Mouse (Mus musculus) gastrocnemius, adult 18-20 months (tissue): ENCODE data around the gene Megf11. TPM values are rescaled to one million over a fixed set of nuclear protein-coding genes. Genes with fewer than 3 reads are reported as not detected.
A peak's percentile ranks its signal among the peaks of the same experiment; 100 is the strongest.

Source experiments
- DNase-seq: peaks from one replicate; pipeline ENCODE4 v3.0.0; 2021; ENCODE audit warnings: low spot score
- total RNA-seq, 2 experiments: library from RNA; stranded (reverse); gene quantifications; 2 replicates each; pipeline ENCODE4 v1.2.3; 2021

Megf11 gene
- total RNA-seq, 2 experiments from 2014 or later, result 0.45 to 0.59 TPM

DNA sequence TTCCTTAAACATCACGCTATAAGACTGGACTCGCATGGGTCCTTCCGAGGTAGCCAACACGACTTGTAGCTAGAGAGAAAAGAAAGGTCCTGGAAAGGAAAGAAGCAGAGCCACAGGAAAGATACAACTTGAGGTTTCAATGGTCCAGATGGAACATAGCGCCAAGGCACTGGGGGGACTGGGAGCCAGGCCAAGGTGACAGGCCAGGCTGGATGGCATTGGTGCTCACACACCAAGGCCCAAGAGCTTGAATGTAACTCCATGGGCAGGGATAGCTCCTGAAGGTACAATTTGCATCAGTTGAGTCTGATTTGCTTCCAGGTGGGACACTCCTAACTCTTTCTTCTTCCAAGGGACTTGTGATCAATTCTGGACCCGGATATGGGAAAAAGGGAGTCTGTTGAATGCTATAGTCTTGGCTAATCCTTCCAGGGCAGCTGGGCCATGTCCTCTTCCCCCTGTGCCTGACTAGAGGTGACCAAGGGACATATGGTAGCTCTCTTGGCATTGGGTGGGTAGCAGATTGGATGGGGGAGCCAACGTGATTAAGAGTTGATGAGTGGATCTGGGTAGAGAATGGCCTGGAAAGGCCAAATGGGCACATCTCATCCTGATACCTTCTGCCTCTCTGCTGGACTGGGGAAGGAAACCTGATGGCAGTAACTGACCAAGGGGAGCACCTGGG lies 172.6 kb downstream of the Megf11 start:
- DNase-seq, result no peak

DNA sequence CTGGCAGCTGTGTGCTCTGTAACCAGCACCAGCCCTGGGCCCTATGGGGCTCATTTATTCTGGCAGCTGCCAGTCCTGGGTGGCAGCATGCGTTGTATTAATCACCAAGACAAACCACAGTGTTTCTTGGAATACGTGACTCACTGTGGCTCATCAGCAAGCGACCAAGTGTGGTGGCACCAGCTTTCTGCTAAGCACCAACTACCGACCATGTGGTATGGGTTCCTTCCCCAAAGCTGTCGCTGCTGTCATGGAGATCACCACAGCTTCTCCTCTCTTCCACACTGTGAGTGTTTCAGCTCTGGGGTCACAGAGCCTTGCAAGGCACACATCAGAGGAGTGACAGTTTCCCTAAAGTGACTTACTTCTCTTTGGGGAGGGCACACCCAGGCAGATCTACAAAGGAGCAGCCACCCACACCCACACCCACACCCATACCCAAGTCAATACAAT lies 178.9 kb downstream of the Megf11 start:
- DNase-seq, result no peak

DNA sequence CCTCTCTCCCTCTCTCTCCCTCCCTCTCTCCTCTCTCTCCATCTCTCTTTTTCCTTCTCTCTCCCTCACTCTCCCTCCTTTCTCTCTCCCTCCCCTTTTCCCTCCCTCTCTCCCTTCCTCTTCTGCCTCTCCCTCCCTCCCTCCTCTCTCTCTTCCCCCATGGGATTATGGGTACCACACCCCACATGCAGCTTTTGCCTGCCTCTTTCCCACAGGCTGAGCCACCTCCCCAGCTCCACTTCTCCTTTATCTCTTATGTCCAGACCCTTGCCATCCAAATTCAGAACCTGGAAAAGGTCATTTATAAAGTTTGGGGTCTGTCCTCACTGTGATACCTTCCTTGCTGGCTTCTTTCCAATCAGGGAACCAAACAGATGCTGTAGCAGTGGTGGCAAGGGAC lies 180.5 kb downstream of the Megf11 start:
- no peak for DNase-seq

DNA sequence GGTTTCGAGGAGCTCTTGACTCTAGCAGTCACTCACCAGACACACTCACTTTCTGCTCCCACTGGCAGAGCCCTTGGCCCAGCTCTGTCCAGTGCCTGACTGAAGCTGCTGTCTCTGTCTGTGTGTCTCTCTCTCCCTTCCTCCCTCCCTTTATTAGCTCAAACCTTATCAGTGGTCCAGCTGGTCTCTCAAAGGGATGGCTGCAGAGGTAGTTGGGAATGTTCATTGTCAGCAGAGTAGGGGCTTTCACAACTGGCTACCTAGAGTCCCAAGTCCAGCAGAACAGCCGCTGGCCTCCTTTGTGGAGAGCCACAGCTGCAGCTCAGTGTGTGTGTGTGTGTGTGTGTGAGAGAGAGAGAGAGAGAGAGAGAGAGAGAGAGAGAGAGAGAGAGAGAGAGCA lies 180.9 kb downstream of the Megf11 start:
- DNase-seq, result no peak

DNA sequence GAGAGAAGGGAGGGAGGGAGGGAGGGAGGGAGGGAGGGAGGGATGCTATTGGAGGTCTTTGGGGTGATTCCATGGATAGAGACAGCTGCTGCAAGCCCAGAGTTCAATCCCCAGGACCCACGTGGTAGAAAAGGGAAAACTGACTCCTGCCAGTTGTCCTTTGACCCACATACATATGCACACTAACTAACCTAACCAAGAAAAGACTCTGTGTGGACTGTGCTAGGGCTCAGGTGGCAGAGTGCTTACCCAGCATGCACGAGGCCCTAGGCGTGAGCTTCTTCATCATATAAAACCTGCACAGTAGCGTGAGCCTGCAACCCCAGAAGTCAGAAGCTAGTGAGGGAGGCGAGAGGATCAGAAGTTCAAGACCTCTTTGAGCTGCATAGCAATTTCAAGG lies 182.1 kb downstream of the Megf11 start:
- no peak for DNase-seq

DNA sequence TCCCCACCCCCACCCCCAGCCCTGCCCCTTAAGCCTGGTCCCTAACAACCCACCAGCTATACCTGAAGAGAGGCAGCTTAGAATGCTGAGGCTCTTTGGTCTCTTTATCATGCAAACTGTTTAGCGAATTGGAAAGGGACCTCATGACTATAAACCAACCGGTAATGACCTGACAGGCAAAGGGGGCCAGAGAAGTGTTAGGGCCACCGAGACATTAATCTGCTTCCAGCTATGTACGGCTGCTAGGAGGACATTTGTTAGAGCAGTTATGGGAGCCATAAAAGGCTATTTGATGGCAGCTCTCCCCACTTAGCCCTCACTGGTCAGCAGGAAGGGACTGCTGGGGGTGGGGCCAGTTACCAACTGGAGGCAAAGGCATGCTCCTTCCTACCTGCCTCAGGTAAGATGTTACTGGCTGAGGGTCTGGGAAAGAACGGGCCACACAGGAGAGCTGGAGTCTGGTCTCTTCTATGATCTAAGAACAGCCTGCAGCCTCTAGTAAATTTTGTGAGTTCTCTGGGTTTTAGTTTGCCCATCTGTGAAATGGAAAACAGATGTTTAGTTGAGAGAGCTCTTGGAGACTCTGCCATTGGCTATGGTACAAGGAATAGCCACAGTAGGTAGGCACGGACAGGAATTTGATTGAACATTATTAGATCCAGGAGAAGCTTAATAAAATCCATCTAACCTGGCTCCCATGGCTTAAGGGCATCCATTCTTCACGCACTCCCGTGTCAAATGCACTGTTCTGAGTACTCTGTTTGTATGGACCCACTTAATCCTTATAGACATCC lies 183.2 kb downstream of the Megf11 start:
- no peak for DNase-seq

DNA sequence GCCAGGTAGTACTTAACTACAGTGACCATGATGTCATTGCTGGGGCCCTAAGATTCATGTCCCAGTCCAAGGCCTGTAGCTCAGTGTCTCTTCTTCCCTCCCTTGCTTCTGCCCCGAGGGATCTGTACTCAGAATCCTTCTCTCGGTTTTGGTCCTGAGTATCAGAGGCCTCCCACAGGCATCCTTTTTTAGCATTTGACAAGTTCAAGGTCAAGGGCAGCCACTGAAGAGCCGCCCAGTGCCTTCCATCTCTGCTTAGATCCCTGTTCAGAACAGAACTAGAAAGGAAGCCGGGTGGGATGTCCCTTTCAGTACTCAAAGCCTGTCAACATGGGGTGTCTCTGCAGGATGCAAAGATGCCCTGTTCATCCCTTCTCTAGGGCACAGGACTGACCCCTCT lies 185.0 kb downstream of the Megf11 start:
- no peak for DNase-seq

DNA sequence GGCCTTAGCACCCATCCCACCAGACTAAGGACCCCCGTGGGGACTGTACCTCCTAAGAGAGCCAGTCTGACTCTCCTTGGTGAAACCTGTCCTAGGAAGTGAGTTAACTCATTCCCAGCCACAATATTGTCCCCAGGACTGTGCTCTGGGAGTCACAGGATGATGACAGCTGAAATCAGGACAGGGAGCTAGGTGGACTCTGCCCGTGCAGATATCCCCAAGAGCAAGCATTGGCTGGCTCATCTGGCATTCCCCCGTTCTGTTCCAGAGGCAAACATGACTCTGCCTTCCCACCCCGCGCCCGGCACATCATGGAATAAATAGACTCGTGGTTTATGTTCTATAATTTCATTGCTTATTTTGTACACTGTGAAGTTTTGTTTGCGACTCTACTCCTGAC lies 185.7 kb downstream of the Megf11 start:
- no peak for DNase-seq

DNA sequence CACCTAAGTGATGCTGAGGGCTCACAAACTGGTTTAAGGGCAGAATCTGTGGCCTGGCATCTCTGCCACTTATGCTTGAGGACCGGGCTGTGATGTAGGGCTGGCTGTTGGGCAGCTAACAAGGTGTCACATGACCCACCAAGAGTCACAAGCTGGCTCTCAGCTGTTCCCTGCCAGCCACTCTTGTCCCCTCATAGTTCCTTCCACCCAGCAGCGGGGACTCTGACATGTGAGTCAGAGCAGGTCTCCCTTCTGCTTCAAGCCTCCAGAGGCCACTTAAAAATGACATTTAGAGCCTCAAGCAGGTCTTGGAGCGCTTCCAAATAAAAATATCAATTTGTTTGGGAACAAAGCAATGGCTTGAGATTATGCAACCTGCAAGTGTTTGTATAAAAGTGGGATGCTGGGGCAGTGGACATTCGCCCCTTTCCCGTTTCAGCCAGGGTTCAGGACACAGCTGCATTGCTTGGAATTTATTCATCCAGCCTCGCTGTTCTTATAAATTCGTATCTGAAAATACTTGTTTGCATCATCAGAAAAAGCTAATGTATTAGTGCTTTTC lies 187.3 kb downstream of the Megf11 start:
- peak; percentile 7 for DNase-seq

DNA sequence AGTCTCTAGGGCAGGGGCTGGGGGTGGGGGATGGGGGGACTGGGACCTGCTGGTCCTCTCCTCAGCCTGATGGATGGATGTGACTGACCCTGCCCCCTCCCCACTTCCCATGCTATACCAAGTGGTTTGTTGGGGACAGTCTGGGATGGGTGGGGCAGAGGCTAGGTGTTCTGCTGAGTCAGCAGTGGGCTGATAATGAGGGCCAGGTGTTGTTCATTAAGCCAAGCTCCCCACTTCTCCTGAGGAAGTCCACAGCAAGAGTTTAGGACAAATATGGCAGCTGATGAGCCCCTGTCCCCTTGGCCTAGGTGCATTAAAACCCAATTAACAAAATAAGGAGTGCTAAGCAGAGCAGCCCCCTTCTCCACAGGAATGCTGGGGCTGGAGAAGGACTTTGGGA lies 190.2 kb downstream of the Megf11 start:
- DNase-seq, result no peak

DNA sequence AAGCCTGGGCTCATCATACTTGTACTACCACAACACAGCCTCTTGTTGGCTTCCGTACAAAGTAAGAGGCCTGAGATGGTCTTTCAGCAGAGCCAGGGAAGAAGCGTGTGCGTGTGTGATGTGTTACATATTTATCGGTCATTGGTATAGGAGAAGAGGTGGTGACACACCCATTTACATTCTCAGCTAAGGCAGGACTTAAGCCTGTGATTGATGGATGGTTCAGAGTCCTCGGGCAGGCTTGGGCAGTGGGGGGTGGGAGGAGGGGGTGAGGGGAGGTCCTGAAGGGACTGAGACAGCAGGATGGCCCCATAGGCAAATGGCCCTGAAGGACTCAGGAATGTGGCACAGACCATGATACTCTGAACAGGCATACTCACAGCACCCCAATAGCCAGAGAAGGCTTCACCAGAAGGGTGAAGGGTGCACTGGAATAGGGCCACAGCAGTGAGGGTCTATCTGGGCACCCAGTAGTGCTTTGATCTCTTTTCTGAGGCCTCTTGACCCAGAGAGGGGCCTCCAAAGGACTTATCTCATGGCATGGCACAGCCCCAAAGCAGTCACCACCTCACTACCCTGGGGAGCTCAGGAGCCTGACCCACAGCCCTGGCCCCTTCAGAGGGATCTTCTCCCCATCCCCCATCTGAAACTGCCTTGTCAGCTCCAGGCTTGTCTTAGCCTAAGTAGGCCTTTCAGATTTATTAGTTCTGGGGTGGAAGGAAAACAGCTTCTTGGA lies 190.9 kb downstream of the Megf11 start:
- DNase-seq, result no peak

DNA sequence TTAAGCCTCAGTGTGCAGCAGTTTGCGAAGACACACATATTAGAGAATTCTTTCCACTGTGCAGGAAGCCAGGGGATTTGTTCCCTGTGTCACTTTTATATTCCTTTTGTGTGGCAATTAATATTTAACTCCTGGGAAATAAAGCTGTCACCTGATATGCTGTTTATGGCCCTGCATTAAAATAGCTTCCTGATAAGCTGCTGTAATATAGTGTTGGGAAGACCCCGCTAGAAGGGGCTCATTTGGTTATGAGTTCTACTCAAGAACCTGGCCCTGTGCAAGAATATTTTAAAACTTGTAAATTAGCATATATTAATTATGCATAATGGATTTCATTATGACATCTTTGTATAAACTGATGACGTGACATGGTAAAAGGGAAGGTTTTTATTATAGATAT lies 191.7 kb downstream of the Megf11 start:
- DNase-seq, result no peak

DNA sequence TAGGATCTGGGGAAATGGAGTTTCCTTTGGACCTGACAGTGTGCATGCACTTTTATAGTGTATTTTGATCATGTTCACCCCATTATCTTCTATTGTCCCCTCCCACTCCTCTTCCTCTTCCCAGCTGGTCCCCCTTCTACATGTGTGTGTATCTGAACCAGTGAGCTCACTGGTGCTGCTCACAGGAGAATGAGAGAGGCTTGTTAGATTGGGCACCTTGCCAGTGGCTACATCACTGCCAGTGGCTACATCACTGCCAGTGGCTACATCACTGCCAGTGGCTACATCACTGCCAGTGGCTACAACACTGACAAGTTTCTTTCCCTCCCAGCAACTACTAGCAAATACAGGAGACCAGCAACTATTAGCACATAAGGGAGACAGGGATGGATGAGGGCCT lies 192.6 kb downstream of the Megf11 start:
- no peak for DNase-seq

DNA sequence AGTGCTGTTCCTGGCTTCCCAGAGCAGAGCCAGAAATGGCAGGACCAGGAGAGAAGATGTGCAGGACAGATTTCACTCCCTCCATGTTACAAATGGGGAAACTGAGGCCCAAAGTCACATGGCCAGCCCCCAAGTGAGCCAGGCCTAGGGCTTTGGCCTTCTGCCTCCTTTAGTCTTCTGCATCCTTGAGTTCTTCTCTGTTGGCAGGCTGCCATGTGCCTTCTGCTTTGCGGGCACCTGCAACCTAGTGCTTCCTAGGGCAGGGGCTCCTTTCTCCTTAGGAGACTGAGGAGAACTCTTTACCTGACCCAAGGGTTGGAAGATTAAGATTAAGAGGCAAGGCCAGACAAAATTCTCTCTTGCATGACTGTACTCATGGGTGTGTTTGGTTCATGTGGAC lies 193.9 kb downstream of the Megf11 start:
- DNase-seq, result no peak

DNA sequence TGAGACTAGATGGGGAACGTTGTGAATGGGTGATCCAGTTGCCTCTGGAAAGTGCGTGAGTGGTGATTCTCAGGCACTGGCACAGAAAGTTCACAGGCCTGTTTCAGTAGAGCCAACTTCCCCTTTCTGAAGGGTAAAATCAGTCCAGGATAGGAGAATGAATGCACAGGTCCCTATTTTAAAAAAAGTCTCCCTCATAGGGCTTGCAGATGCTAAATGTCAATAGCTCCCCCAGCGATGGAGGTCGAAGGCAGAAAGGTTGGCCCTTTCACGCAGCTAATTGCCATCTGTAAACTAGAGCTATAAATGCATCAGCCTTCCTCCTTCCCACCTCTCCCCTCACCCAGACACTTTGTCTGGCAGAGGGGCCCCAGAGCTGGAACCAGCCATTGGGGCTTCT lies 200.9 kb downstream of the Megf11 start:
- no peak for DNase-seq

DNA sequence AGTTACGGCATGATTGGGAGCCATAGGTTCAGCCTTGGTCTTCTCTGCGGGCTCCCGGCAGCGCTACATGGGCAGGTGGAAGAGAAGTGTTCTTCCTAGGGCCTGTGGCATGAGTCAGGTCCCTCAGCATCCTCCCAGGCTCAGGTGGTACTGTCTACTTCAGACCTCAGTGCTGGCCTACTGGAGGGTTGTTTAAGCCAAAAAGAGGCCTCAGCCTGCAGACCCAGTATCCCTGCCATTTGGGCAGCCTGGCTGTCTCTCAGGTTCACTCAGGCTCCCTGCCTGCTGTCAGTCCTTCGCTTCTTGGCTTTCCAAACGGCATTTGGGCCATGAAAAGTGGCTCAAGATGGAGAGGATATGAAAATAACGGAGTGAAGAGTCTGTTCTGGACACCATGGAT lies 202.6 kb downstream of the Megf11 start:
- DNase-seq, result no peak

DNA sequence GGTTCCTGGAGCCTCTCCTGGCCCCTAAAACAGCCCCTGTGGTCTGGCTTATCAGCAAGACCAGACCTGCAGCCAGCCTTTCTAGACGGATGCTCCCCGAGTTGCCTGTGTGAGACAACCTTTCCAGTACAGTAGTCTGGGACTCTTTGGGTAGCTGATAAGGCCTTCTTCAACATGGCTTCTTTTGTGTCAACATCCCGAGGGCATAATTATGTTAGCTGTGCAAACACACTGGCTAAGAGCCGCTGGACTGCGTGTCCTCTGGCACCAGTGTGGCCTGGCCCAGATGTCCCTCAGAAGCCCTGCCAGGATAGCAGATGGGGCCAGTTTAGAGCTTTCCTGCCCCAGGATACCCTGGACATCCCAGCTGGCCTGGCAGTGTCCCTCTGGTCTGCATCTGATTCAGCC lies 205.2 kb downstream of the Megf11 start:
- DNase-seq, result peak; percentile 46

DNA sequence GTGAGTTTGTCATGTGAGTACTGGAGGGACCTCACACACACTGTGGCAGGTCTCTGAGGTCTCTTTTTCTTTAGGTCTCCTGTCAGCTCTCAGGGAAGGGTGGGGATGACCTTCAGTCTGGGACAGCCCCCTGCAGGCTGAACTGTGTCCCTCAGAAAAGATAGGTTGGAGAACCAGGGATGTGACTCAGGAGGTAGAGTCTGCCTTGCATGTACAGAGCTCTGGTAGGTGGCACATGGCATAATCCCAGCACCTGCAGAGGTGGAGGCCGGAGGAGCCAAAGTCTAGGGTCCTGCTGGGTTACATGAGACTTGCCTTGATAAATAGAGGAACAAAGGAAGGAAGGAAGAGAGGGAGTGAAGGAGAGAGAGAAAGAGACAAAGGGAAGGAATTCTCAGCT lies 206.0 kb downstream of the Megf11 start:
- no peak for DNase-seq

DNA sequence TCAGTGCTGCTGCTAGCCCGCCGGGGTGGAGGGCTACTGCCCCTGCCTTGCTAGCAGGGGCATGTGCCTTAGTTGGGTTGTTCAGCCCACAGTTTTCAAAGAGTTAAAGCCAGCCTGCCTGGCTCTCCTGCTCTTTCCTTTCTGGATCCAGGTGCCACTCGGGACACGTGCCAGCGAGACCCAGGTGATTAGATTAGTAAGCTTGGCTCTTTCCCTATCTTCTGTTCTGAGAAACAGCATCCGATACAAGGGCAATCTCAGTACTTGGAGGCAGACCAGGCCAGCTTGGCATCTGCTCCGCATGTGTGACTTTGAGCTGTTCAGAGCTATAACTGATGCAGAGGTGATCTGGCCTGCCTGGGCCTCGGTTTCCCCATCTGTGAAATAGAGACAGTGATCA lies 209.0 kb downstream of the Megf11 start:
- DNase-seq, result no peak

DNA sequence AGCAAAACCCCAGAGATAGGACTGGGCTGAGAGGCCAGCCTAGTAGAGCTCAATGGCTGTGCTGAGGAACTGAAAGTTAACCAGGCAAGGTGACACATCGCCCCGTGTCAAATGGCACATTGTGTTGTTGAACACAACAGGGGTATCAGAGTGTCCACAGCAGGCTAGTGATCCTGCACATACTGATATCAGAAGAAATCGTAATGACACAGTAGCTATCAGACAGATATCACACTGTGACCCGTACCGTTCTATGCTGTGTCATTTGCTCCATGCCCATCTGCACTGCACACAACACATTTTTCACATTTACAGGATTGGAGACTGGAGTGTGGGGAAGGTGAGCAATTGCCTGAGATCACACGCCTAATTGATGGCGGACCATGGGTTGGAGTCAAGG lies 213.0 kb downstream of the Megf11 start:
- DNase-seq, result no peak

DNA sequence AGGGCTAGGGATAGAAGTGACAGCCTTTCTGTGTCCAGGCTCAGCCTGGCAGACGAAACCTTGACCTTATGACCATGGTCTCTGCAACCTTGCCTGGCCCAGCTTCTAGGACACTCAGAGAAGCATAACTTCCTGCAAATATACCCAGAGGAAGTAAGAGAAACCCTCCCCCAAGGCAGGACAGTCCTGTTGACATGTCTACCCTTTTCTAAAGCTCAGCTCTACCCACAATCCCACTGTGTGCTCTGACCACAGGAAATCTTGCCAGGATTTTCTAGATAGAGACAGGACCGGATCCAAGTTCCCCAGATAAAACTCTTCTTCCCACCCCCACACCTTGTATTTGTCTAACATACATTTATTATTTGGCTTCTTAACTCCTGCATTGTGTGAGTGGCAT lies 215.3 kb downstream of the Megf11 start:
- DNase-seq, result no peak

DNA sequence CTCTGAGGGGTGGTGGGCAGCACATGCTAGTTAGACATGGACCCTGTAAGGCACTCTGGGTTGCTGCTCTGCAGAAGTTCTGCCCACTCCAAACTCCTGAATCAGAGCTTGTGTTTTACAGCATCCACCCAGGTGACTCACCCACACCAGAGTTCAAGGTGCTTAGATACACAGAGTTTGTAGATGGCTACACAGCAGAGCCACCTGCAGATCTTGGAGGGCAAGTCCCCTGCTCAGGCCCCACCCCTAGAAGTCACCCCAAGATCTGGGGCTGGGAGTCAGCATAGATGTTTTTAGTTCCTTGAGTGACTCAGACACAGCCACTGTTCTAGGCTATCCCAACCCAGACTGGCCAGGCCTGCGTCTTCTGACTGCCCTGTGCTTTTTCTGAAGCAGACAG lies 217.5 kb downstream of the Megf11 start:
- no peak for DNase-seq
